Mouse (Mus musculus) CH12.LX (cell line): Measurements from ENCODE around the gene Plpp3.

ENCODE experiments used
- CHD1 ChIP-seq: IDR thresholded peaks from 2 replicates; pipeline ENCODE4 v1.6.1; 2012; ENCODE audit warnings: low read depth, low read length, improper control_type of control experiment, inconsistent platforms
- CTCF ChIP-seq, 2 experiments: IDR thresholded peaks in 1 of 2; conservative IDR thresholded peaks in 1 of 2; 2 replicates each; pipeline ENCODE4 v1.5.1; 2011 to 2012; ENCODE audit warnings: low read depth in 2 of 2, low read length in 2 of 2, improper control_type of control experiment in 1 of 2, inconsistent platforms in 1 of 2, mild to moderate bottlenecking in 1 of 2, moderate library complexity in 1 of 2
- E2F4 ChIP-seq: IDR thresholded peaks from 2 replicates; pipeline ENCODE4 v1.6.1; 2011; ENCODE audit warnings: low read depth, low read length, improper control_type of control experiment; ENCODE audit not compliant: insufficient replicate concordance
- EP300 ChIP-seq: IDR thresholded peaks from 2 replicates; pipeline ENCODE4 v1.6.1; 2011; ENCODE audit warnings: low read length, improper control_type of control experiment
- JUND ChIP-seq: conservative IDR thresholded peaks from 2 replicates; pipeline ENCODE4 v1.6.1; 2011; ENCODE audit warnings: low read depth, low read length, improper control_type of control experiment
- NELFE ChIP-seq: IDR thresholded peaks from 2 replicates; pipeline ENCODE4 v1.6.1; 2011; ENCODE audit warnings: low read depth, low read length, improper control_type of control experiment
- POLR2A ChIP-seq: IDR thresholded peaks from 2 replicates; pipeline ENCODE4 v1.6.1; 2011; ENCODE audit warnings: low read depth, mild to moderate bottlenecking, improper control_type of control experiment, low read length
- SMC3 ChIP-seq: IDR thresholded peaks from 2 replicates; pipeline ENCODE4 v1.6.1; 2011; ENCODE audit warnings: low read depth, low read length, improper control_type of control experiment
- TBP ChIP-seq: conservative IDR thresholded peaks from 2 replicates; pipeline ENCODE4 v1.6.1; 2011; ENCODE audit warnings: low read depth, low read length, improper control_type of control experiment
- USF2 ChIP-seq: conservative IDR thresholded peaks from 2 replicates; pipeline ENCODE4 v1.6.1; 2011; ENCODE audit warnings: low read depth, low read length, improper control_type of control experiment

DNA sequence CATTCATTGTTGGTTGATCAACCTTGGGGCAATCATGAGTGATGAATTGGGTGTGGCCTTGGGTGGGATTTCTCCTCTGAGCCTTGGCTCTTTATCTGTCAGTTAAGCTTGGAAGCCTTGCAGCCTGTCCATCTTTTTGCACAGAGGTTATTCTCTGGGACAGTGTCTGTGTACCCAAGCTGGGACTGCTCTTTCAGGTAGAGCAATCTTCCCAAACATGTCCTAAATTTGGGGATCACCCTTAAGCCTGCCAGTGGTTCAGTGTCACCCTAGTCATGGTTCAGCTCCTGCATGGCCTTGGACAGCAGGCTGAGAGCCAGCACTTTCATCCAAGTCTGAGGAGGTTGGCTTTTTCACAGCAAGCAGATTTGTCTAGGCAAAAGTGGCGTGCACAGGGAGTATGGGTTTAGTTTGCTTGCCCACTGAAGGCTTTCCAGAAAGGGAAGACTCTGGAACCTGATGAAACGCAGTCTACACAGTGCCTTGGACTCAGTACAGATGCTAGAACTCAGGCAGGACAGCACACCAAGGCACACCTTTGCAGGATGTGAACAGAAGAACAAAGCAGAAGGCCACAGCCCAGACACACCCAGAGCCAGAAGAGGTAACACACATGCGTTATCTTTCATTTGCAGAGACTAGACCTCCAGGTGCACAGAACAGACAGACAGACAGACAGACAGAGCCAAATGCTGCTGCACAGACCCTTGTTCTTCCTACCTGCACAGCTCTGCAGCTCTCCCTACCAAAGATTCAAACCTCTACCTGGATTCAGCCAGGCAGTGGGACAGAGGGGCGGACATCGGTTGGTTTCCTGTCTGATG lies 66.2 kb downstream of the Plpp3 start:
- TF ChIP-seq EP300 (no peak), CTCF (conservative IDR thresholded peaks at IDR 0.05 in 1 of 2, IDR thresholded peaks at IDR 0.05 in 1 of 2; ENCODE audit: low read depth in 2 of 2, low read length in 2 of 2) (no peak), JUND (no peak), E2F4 (no peak), SMC3 (no peak), POLR2A (no peak), CHD1 (no peak), NELFE (no peak), TBP (no peak), USF2 (no peak)
